Mouse (Mus musculus): ENCODE data around the gene Tiam1. TPM values are rescaled to one million over a fixed set of nuclear protein-coding genes. Genes with fewer than 3 reads are reported as not detected.
A peak's percentile ranks its signal among the peaks of the same experiment; 100 is the strongest.

Gene Tiam1
- polyA plus RNA-seq, 1 experiment from 2014 or later = 59.7 TPM

DNA sequence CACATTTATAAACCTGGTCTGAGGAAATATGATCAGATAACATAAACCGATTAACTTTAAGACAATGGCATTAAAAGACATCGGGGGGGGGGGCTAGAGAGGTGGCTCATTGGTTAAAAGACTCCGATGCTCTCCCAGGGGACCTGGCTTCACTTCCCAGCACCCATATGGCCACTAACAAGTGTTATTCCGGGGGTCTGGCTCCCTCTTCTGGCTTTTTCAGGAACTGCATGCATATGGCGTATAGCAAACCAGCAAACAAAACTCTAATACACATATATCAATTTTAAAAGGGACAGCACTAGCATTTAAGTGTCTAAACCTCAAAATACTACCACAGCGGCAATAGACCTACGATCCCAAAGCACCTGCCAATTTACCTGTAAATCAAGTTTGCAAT is 347.0 kb downstream of the Tiam1 start:
- 88% methylated on average over 7 of the region's 7 CpGs for WGBS
- Histone ChIP-seq H3K4me3 (replicated peaks) (no peak overlapping the region), H3K4me2 (no peak overlapping the region), H3K27me3 (no peaks in the 10 kb centered on the region), H3K4me1 (replicated peaks) (no peaks in the 10 kb centered on the region), H3K27ac (no peak overlapping the region), H3K36me3 (peaks cover 78% of the 10 kb centered on the region), H3K9me3 (no peaks in the 10 kb centered on the region), H3K9ac (replicated peaks) (no peak overlapping the region)
- no peak for ATAC-seq (ENCODE audit: insufficient number of reproducible peaks, insufficient read depth, low FRiP score, low TSS enrichment, low read depth)

DNA sequence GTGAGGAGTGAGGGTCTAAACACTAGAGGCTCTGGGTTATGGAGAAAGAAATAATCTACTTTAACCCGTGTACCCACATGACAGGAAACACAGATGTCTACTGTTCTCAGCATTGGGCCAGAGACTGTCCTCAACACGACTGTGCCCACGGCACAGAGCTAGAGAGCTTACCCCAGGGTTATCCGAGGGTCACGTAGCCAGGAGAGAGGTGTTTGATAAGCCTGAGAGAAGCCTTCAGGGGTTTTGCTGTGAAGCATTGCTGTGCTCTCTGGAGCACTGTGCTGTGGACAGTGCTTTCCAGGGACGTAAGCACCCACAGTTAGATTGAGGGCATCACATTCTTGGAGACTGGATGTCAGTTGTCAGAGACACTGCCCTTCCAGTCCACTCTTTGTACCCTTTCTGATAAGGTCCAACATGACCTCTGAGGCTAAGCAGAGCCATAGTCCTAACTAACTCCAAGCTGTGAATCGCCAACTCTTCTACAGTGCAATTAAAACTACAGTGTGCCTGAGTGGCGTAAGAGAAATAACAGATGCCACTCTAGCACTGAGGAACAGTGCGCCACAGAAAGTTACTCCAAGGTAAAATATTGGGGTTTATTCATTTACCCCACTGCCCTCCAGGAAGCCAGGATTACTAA is 353.7 kb downstream of the Tiam1 start:
- Histone ChIP-seq H3K4me2 (no peak overlapping the region), H3K27me3 (no peaks in the 10 kb centered on the region), H3K9ac (replicated peaks) (no peak overlapping the region), H3K4me3 (replicated peaks) (no peak overlapping the region), H3K27ac (no peak overlapping the region), H3K4me1 (replicated peaks) (no peaks in the 10 kb centered on the region), H3K9me3 (no peaks in the 10 kb centered on the region), H3K36me3 (peaks cover 77% of the 10 kb centered on the region)
- ATAC-seq (ENCODE audit: insufficient number of reproducible peaks, insufficient read depth, low FRiP score, low TSS enrichment, low read depth) = no peak
- 88% methylated on average over 9 of the region's 9 CpGs for WGBS

DNA sequence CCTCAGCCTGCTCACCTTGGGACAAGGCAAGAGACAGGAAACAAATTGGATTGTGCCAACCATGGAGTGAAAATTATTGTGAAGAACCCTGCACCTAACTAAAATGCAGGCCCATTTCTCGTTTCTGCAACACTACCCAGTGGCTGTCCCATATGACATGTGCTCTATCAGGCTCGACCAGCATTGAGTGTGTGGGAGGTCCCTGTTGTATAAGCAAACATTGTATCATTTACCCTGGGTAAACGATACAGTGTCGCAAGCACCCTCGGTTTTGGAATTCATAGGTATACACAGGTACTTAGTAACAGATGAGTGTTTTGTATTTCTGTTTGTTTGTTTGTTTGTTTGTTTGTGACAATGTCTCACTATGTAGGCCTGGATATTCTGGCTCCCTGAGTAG is 357.8 kb downstream of the Tiam1 start:
- Histone ChIP-seq H3K27ac (no peak overlapping the region), H3K9ac (replicated peaks) (no peak overlapping the region), H3K27me3 (no peaks in the 10 kb centered on the region), H3K4me3 (replicated peaks) (no peak overlapping the region), H3K36me3 (peaks cover 36% of the 10 kb centered on the region), H3K4me2 (no peak overlapping the region), H3K4me1 (replicated peaks) (no peaks in the 10 kb centered on the region), H3K9me3 (peaks cover 14% of the 10 kb centered on the region; the same call in 1 of the 2 replicates)
- ATAC-seq (ENCODE audit: insufficient number of reproducible peaks, insufficient read depth, low FRiP score, low TSS enrichment, low read depth) = no peak
- 86% methylated on average over 5 of the region's 5 CpGs for WGBS

DNA sequence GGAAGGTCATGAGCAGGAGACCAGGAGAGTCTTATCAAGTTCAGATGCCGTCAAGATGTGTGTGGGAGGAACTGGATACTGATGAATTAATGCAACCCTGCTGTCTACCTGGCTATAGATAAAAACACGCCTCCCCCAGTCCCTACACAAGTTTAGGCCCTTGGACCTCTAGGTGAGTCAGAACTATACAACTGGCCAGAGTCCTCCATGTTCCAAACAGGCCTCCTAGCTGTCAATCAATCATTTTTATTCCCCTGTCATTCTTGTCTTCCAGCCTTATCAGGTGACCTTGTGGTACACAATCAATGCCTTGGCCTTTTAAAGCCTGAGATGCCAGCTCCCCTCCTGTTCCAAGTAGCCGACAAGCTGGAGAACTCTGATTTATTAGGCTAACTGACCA is 363.9 kb downstream of the Tiam1 start:
- Histone ChIP-seq H3K27me3 (no peaks in the 10 kb centered on the region), H3K9me3 (peaks cover 14% of the 10 kb centered on the region; the same call in 1 of the 2 replicates), H3K4me3 (replicated peaks) (no peak overlapping the region), H3K4me2 (no peak overlapping the region), H3K9ac (replicated peaks) (no peak overlapping the region), H3K36me3 (no peaks in the 10 kb centered on the region), H3K4me1 (replicated peaks) (no peaks in the 10 kb centered on the region), H3K27ac (no peak overlapping the region)
- WGBS = 87% methylated on average over 3 of the region's 3 CpGs
- no peak for ATAC-seq (ENCODE audit: insufficient number of reproducible peaks, insufficient read depth, low FRiP score, low TSS enrichment, low read depth)

DNA sequence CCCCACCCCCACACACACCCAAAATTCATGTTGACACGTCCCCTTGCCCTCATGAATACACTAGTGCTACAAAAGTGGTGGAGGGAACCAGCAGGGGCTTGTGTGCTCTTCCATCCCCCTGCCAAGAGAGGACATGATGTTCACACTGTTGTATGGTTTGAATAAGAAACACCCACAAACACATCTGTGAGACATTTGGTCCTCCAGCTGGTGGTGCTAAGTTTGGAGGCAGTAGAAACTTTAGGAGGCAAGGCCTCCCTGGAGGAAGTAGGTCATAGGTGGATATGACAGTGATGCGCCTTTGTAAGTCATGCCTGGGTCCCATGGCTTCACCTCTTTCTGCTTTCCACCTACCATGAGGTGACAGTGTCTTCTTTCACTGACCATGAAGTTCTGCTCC is 366.1 kb downstream of the Tiam1 start:
- 73% methylated on average over 2 of the region's 2 CpGs for WGBS
- no peaks in the 10 kb centered on the region for H3K27me3 ChIP-seq
- H3K4me1 ChIP-seq (replicated peaks) = no peaks in the 10 kb centered on the region
- H3K4me3 ChIP-seq (replicated peaks) = no peak overlapping the region
- H3K36me3 ChIP-seq = no peaks in the 10 kb centered on the region
- H3K9ac ChIP-seq (replicated peaks) = no peak overlapping the region
- H3K9me3 ChIP-seq = peaks cover 8% of the 10 kb centered on the region; the same call in 1 of the 2 replicates
- H3K27ac ChIP-seq = no peak overlapping the region
- ATAC-seq (ENCODE audit: insufficient number of reproducible peaks, insufficient read depth, low FRiP score, low TSS enrichment, low read depth) = no peak
- H3K4me2 ChIP-seq = no peak overlapping the region

DNA sequence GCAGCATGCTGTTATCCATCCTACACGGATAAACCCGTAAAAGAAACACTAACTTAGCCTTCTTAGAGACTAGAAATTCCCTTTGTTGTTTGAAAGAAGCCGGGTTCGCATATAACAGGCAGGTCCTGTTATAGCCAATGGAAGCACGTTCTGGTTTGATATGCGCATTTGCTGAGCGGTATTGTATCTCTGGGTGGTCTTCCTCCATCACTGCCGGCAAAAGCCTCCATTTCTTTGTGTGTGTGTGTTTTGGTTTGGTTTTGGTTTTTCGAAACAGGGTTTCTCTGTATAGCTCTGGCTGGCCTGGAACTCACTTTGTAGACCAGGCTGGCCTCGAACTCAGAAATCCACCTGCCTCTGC is 369.0 kb downstream of the Tiam1 start:
- Histone ChIP-seq H3K4me1 (replicated peaks) (no peaks in the 10 kb centered on the region), H3K27me3 (no peaks in the 10 kb centered on the region), H3K9me3 (peaks cover 14% of the 10 kb centered on the region), H3K27ac (no peak overlapping the region), H3K4me2 (peak overlapping the region; percentile 79), H3K36me3 (no peaks in the 10 kb centered on the region), H3K4me3 (replicated peaks) (peak overlapping the region; percentile 39; the same call in 1 of the 2 replicates), H3K9ac (replicated peaks) (0 out of 2 replicates have a peak overlapping the region, but pooled peaks have one; percentile 34)
- WGBS = 40% methylated on average over 10 of the region's 10 CpGs
- ATAC-seq (ENCODE audit: insufficient number of reproducible peaks, insufficient read depth, low FRiP score, low TSS enrichment, low read depth) = no peak

DNA sequence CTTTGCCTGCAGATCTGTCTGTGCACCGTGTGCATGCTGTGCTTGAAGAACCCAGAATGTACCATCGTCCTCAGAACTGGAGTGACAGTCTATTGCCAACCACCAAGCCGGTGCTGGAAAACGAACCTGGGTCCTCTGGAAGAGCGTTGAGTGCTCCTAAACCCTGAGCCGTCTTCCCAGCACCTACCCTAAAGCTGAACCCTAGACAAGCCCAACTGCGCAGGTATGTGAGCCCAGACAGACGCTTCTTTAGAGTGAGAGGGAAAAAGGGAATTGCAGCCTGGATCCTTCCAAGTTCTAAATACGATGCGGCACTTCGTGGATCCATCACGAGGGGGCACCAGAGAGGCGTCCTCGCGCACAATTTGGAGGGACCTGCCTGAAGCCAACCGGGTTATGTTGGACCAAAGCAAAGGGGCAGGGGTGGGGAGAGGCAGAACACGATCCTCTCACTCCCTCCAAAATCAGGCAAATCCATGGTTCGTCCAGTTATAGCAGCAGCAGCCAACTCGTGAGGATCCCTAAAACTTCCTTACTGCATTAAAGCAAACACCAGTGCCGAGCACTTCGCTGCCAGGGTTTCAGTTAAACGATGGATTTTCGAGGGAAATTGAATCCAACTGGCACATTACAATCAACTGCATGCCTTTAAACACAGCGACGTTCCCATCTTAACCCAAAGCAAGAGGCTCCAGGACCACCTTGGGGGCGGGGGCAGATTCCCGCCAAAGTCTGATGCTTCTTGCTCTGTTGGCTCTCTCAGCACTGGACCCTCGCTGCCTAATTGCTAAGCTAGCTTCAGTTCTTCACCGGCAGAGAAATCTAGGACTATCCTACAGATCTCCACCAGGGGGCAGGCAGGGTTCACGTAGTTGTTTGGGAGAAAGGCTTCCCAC is 369.7 kb downstream of the Tiam1 start:
- Histone ChIP-seq H3K27ac (no peak overlapping the region), H3K36me3 (no peaks in the 10 kb centered on the region), H3K9ac (replicated peaks) (peak overlapping the region; percentile 42; the same call in 1 of the 2 replicates), H3K9me3 (peaks cover 20% of the 10 kb centered on the region), H3K27me3 (no peaks in the 10 kb centered on the region), H3K4me3 (replicated peaks) (peak overlapping the region; percentile 39), H3K4me1 (replicated peaks) (no peaks in the 10 kb centered on the region), H3K4me2 (peak overlapping the region; percentile 79)
- ATAC-seq (ENCODE audit: insufficient number of reproducible peaks, insufficient read depth, low FRiP score, low TSS enrichment, low read depth) = peak; percentile 79
- WGBS = 10% methylated on average over 30 of the region's 30 CpGs

DNA sequence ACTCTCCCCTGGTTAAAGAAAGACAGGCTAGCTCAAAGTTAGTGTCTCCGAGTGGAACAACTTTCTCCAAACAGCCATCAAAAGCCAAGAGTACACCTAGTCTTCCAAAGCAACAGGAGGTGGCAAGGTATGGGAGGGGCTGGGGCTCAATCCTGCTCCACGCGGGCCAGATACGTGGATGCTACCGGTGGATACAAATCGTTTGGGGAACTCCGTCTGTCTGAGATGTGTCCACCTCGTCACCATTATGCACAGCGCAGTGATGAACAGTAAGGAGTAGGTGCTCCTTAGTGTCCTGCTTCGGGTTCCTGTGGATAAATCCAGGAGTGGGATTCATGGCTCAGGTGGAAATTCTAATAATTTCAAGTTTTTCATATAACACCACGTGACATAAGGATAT is 377.6 kb downstream of the Tiam1 start:
- no peak for ATAC-seq (ENCODE audit: insufficient number of reproducible peaks, insufficient read depth, low FRiP score, low TSS enrichment, low read depth)
- Histone ChIP-seq H3K9ac (replicated peaks) (no peak overlapping the region), H3K4me1 (replicated peaks) (no peaks in the 10 kb centered on the region), H3K27me3 (0 out of 2 replicates have a peak, but pooled peaks cover 3% of the 10 kb centered on the region), H3K9me3 (peaks cover 28% of the 10 kb centered on the region), H3K27ac (no peak overlapping the region), H3K36me3 (no peaks in the 10 kb centered on the region), H3K4me3 (replicated peaks) (no peak overlapping the region), H3K4me2 (no peak overlapping the region)
- WGBS = 85% methylated on average over 11 of the region's 11 CpGs

DNA sequence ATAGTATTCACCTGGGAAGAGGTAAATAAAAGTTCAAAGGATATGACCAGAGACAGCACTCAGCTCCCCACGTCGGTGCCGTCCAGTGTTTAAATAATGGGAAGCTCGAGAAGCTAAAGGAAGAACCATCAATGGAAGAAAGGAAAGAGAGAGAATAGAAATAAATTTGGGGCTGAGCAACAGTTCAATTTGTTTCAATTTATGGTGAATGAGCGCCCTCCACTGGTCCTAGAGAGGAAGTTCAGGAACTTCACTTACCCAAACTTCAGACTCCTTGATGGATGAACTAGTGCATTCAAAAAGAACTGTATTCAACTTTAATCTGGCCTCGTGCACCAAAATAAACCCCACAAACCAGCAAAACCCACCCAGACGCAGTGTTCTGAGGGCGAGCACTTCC is 378.1 kb downstream of the Tiam1 start:
- 0 out of 2 replicates have a peak, but pooled peaks cover 3% of the 10 kb centered on the region for H3K27me3 ChIP-seq
- no peak overlapping the region for H3K9ac ChIP-seq (replicated peaks)
- WGBS = 21% methylated on average over 8 of the region's 8 CpGs
- H3K4me1 ChIP-seq (replicated peaks) = no peaks in the 10 kb centered on the region
- ATAC-seq (ENCODE audit: insufficient number of reproducible peaks, insufficient read depth, low FRiP score, low TSS enrichment, low read depth) = no peak
- H3K36me3 ChIP-seq = no peaks in the 10 kb centered on the region
- H3K4me2 ChIP-seq = no peak overlapping the region
- H3K4me3 ChIP-seq (replicated peaks) = no peak overlapping the region
- peaks cover 24% of the 10 kb centered on the region for H3K9me3 ChIP-seq
- no peak overlapping the region for H3K27ac ChIP-seq

DNA sequence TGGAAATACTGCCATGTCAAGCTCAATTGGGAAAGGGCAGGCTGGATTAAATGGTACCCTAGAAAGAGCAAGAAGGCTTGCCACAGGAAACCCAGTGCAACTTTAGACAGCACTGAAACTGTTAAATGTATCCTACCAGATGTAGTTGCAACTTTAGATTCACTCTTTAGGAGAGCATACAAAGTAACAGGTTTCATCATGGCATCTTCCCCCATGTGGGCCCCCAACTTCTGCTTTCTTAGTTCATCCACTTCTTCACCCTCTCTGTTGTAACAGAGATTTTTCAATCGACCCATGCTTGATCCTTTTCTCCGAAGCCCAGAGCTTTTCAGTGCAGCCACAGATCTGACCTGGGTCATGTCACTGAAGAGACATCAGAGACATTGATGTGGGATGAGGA is 379.8 kb downstream of the Tiam1 start:
- Histone ChIP-seq H3K27me3 (0 out of 2 replicates have a peak, but pooled peaks cover 3% of the 10 kb centered on the region), H3K4me1 (replicated peaks) (no peaks in the 10 kb centered on the region), H3K4me2 (no peak overlapping the region), H3K36me3 (no peaks in the 10 kb centered on the region), H3K9me3 (peaks cover 14% of the 10 kb centered on the region; the same call in 1 of the 2 replicates), H3K4me3 (replicated peaks) (no peak overlapping the region), H3K9ac (replicated peaks) (no peak overlapping the region), H3K27ac (no peak overlapping the region)
- WGBS = 81% methylated on average over 2 of the region's 2 CpGs
- ATAC-seq (ENCODE audit: insufficient number of reproducible peaks, insufficient read depth, low FRiP score, low TSS enrichment, low read depth) = no peak

DNA sequence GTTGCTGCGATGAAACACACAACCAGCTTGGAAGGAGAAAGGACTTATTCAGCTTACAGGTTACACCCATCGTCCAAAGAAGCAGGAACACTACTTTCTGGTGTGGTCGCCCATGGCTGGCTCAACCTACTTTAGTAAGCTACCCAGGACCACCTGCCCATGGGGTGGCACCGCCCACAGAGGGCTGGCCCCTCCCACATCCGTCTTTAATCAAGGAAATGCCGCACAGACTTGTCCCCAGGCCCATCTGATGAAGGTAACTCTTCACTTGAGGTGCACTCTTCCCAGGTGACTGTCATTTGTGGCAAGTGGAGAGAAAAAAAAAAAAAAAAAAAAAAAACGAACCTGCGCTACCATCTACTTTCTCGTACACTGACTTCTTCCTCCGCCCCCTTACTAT is 381.0 kb downstream of the Tiam1 start:
- Histone ChIP-seq H3K36me3 (no peaks in the 10 kb centered on the region), H3K27me3 (0 out of 2 replicates have a peak, but pooled peaks cover 3% of the 10 kb centered on the region), H3K9ac (replicated peaks) (no peak overlapping the region), H3K4me2 (no peak overlapping the region), H3K9me3 (0 out of 2 replicates have a peak, but pooled peaks cover 7% of the 10 kb centered on the region), H3K4me1 (replicated peaks) (no peaks in the 10 kb centered on the region), H3K4me3 (replicated peaks) (no peak overlapping the region), H3K27ac (no peak overlapping the region)
- 77% methylated on average over 10 of the region's 10 CpGs for WGBS
- no peak for ATAC-seq (ENCODE audit: insufficient number of reproducible peaks, insufficient read depth, low FRiP score, low TSS enrichment, low read depth)
